Mouse (Mus musculus): ENCODE results near the gene Heatr1.

The Heatr1 gene

DNA sequence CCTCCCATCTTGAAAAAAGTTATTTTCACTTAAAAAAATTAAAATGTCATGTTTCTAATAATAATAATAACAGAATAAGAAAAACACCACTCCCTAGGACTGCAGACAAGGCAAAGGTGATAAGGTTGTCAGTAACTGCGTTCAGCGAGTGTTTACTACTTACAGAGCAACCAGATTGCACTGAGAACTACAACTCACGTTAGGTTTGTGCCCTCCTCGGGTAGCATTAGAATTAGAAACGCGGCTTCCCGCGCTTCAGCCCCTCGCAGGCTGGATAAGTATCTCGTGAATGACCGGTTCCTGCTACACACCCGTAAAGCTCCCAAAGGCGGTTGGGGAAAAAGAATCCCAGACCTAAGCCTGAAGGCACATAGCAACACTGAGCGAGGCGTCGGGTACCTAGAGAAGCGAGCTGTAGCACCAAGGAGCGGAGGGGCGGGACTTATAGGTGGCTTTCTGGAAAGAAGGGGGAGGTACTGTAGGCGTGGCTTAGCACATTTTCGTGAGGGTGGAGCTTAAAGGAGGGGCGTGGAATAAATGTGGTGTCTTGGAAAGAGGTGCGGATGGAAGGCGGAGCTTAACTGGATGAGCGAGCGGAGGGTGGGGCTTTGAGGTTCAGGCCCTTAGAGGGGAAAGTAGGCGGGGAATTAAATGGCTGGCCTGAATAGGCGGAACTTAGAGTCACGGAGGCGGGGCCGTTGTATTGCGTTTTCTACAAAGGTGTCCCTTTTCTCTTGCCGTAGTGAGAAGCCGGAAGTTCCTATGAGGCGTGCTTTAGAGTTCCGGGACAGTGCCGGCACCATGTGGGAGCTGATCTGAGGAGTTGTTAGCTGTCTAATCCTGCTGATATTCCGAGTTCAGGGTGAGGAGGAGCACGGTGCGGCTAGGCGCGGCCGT is at the start of gene Heatr1:
Heatr1 (plus strand) TSS at position 419 of the 897 bp plus-strand sequence.
- DNase-seq (ENCODE audit: low spot score): peak; percentile 58

- no peak for DNase-seq (ENCODE audit: low spot score)
Measured at GRCm38 (mm10) chr13:12346837-12347236, 48.0 kb upstream of the Heatr1 start.

DNA sequence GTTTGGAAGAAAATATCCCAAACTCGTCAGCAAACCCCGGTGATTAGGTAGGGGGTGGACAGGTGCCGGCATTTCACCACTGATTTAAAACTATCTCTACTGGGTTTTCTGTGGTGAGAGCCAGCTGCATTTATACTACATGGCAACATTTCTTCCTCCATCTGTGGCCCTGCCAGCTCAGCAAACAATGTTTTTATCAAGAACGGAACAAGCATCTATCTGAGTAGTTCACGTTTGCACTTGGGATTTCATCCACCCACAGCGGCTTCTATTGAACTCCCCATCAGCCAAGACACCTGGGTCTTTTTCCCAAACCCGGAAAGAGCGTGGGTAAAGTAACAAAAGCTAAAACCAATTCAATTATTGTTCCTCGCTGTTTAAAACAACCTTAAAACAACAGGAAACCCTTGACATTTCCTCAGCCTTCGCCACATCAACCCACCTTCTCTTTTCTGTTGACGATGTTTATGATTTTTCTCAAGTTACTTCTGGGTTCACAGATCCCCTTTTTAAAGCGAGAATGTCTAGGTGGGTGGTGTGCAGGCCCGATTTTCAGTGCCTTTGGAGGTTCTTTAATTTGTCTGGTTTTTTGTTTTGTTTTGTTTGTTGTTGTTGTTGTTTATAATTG is 45.5 kb upstream of the Heatr1 start:
- DNase-seq (ENCODE audit: low spot score): no peak

GRCm38 (mm10) chr13:12356184-12356583 is 38.6 kb upstream of the Heatr1 start:
- no peak for DNase-seq (ENCODE audit: low spot score)

- DNase-seq (ENCODE audit: low spot score): no peak
Measured at GRCm38 (mm10) chr13:12357554-12357953, 37.3 kb upstream of the Heatr1 start.

- no peak for DNase-seq (ENCODE audit: low spot score)
Measured at GRCm38 (mm10) chr13:12361486-12361885, 33.3 kb upstream of the Heatr1 start.

- DNase-seq (ENCODE audit: low spot score): no peak
Measured at GRCm38 (mm10) chr13:12369041-12369621, 25.7 kb upstream of the Heatr1 start.

- DNase-seq (ENCODE audit: low spot score): no peak
Measured at GRCm38 (mm10) chr13:12369930-12370329, 24.9 kb upstream of the Heatr1 start.

GRCm38 (mm10) chr13:12372755-12373154 is 22.1 kb upstream of the Heatr1 start:
- no peak for DNase-seq (ENCODE audit: low spot score)

DNA sequence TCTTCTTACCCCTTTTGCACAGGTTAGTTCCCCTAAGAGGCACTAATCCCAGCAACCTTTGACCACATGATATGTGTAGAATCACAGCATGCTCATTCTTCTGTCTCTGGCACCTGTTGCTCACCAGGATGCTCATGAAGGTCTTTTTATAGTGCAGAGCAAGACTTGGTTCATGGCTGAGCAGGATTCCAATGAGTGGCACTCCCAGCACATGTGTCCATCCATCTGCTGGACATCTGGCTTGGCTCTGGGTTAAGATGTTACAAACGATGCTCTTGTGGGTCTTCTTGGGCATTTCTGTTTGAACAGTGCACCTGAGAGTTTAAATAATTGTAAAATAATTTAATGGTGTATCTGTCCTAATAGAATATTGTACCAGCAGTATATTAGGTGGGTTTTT is 18.0 kb upstream of the Heatr1 start:
- DNase-seq (ENCODE audit: low spot score): no peak

DNA sequence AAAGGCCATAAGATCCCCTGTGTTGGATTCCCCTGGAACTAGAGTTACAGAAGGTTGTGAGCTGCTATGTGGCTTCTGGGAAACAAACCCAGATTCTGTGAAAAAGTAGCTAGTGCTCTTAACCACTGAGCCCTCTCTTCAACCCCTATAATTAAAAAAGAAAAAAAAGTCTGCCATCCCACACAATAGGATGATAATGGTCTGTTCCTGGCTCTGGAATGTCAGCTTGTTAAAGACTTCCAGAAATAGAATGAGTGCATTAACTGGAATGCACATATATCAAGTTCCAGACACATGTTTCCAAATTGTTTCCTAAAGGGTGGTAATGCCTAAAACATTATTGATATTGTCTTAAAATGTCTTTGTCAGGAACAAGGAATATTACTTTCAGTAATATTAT is 10.0 kb upstream of the Heatr1 start:
- no peak for DNase-seq (ENCODE audit: low spot score)

DNA sequence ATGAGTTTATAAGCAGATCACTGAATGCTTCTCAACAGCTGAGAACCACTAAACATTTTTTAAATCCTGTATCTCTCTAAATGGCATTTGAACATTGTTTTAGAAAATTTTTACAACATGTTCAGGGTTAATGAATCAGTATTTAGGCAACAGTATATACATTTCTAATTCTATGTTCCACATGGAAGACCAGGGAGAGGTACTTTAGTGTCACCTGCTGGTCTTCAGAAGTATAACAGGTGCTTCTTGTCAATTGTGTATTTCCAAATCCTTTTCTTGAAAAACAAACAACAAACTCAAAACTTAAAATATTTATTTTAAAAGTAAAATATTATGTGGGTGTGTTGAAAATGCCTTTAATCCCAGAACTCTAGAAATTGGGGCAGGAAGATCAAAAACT is 8.5 kb upstream of the Heatr1 start:
- DNase-seq (ENCODE audit: low spot score): no peak

- DNase-seq (ENCODE audit: low spot score): no peak
Measured at GRCm38 (mm10) chr13:12395571-12395970, 744 bp downstream of the Heatr1 start.

DNA sequence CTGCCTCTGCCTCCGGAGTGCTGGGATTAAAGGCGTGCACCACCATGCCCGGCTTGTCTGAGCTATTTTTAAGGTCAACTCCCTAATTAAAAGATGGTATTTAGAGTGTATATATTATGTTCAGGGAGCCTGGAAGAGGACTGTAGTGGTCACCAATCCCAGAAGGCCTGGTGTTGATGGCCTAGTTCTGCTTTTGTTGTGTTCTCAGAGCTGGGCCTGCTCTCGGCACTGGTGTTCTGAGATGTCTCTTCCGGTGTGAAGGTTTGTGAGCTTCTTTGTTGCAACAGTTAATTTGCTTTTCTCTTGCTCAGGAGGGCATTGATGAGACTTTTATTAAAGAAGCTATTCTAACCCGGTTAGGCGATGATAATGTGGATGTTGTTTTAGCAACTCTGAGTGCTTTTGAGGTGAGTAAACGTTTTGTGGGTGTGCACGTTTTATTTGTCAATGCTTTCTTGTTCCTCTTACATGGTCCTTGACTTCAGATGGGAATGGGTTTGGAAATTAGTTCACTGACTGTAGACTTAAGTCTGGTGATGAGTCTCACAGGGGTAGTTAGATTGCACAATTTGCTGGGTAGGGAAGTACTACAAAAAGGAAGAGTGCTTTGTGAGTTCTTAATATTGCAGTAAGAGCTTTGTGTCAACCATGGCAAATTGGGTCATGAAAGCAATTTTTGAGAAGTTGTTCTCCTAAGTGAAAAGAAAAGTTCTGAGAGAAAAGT is 13.7 kb downstream of the Heatr1 start:
- DNase-seq (ENCODE audit: low spot score): no peak

DNA sequence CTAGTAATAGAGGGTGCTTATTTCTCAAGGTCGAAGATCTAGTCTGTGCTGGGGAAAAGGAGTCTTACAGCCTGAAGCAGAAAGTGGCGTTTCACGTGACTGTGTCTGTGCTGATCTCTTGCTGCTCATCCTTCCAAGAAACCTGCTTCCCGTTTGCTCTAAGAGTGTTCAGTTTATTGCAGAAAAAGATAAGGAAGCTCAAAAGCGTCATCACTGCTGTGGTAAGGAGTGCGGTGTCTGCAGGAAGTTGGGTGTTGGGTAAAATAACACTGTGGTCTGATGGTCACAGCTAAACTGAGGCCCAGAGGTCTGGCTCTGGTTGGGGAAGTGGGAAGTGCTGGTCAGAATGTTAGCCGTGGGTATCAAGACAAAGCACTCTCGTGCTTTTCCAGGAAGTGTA is 17.2 kb downstream of the Heatr1 start:
- no peak for DNase-seq (ENCODE audit: low spot score)

DNA sequence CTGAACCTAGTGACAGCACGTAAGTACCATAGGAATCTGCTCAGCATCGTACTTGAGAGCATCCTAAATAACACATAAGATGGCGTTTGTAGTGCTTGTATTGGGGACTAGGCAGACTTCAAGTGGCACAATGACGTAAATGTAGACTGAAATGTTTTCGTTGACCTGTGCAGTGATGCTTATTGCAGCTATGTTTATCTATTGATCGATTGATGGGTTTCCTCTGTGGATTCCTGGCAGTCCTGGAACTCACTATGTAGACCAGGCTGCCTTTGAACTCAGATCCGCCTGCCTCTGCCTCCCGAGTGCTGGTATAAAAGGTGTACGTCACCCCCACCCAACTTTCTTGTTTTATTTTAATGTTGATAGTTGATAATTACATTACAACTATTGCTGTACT is 25.8 kb downstream of the Heatr1 start:
- DNase-seq (ENCODE audit: low spot score): no peak

DNA sequence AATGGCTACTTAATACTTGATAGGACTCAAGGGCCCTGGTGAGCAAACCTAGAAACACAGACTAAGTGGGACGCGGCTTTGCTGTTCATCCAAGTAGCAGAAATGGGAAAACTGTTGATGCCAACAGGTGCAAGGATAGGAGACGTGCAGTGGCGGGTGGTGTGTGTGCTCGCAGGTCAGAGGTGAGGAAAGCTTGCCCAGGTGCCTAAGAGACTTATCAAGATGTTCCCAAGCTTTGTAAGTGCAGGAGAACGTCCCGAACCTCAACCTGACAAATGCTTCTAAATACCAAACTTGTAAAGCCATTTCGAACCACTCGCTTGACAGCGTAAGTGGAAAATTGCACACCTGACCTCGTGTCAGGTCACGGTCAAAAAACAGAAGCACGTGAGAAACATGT is 33.7 kb downstream of the Heatr1 start:
- no peak for DNase-seq (ENCODE audit: low spot score)

DNA sequence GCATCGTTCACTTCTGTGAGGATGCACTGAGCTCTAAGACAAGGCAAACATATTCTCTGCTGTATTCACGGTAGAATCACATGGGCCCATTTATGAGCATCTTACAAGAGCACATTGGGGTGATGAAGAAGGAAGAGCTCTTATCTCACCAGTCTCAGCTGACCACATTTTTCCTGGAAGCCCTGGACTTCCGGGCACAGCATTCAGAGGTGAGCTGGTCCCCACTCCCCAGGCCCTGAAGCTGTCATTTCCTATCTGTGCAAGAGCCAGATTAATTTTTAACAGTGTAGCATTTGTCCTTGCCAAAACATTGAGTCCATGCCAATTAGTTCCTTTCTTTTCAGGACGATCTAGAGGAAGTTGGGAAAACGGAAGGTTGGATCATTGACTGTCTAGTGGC is 39.0 kb downstream of the Heatr1 start:
- no peak for DNase-seq (ENCODE audit: low spot score)

DNA sequence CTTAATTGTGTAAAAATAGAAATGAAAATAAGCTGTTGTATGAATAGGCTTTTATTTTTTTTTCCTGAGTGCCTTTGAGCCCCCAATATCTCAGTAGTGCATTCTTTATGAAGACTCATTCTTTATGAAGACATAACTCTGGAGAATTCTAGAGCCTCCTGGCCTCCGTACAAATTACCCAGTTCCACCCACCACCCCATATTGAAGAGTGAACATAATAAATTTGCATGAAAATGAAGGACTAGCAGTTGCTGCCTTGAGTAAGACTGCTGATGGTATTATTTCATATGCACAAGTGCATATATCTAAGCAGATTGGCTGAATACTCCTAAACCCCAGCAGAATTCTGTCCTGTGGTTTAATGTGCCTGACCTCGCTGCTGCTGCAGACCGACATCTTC is 44.8 kb downstream of the Heatr1 start:
- DNase-seq (ENCODE audit: low spot score): no peak

DNA sequence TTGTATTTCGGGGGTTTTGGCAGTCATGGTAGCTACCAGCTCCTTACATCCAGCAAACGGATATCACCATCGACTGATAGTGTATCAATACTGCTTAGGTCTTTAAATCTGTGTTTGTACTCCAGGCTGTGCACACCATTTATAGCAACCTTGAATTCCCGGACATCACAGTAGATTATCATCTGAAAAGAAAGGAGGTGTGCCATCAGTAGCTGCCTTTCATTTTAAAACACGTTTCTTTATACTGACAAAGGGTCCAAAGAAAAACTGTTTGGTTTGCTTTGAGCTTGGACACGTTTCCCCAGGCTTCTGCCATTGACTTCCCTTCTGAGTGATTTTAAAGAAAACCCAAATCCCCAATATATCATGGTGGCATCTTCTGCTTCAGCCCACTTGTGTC is 46.0 kb downstream of the Heatr1 start:
- no peak for DNase-seq (ENCODE audit: low spot score)

DNA sequence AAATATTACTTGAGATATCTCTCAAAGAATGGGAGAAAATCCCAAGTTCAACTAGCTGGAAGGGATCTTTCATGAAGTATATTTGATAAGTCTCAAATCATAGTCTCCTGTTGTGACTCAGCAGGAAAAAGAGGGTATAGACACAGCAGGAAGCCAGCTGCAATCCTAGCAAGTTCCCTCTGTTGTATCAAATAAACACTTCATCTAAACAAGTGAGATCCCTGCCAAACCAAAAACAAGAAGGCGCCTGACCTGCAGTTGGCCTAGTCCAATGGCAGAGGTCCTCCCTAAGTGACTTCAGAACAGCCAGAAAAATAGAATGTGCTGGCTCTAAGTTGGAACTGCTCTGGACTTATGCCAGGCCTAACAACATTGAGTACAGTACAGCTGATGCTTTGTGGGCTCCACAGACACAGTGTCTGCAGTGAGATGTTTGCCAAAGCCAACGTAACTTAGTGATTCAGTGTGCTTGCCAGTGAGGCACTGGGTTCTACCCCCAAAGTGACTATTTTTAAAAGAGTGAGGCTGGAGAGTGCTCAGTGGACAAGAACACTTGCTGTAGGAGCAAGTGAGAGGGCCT is 47.3 kb downstream of the Heatr1 start:
- DNase-seq (ENCODE audit: low spot score): no peak

DNA sequence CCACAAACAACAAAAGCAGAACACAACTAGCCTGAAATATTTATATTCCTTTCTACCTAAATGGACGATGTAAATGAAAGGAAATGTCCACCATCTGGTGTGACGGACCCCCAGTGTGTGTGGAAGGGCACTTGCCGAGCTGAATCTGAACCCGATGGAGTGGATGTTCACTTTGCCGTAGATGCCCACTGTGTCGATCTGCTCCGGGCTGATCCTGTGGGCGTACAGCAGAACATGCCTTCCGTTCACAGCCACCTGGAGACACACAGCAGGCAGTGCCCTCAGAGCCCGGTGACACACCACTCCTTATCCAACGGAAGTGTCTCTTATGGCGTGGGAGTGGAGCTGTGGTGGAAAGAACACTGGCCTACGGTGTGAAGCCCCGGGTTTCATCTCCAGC is 58.3 kb downstream of the Heatr1 start:
- no peak for DNase-seq (ENCODE audit: low spot score)
